Mouse (Mus musculus): ENCODE measurements at regions not wholly inside any gene's neighbourhood (a gene's known extent, or its start where the extent isn't known, plus 50 kb on each side); places are given as distances from the start of the nearest gene placed in this dataset.

DNA sequence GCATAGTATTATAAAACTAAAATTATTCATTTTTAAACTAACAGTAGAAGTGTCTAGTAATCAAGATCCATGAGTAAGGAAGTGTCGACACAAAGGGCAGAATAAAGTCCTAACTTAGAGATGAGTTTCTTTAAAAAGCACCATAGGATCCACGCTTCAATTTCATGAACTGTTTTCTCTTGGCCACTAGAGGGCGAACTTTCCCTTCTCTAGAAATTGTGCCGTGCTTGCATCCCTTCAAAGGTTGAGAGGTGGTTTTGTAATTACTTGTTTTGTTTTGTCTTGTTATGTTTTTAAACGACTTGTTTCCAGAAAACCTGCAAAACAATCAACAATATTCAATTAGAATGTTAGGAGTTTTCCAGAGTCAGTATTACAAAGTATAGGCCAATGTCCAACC lies 253.8 kb downstream of the Pax3 start:
- DNase-seq (ENCODE audit: extremely low read depth, insufficient read length, low spot score) = peak; percentile 9

DNA sequence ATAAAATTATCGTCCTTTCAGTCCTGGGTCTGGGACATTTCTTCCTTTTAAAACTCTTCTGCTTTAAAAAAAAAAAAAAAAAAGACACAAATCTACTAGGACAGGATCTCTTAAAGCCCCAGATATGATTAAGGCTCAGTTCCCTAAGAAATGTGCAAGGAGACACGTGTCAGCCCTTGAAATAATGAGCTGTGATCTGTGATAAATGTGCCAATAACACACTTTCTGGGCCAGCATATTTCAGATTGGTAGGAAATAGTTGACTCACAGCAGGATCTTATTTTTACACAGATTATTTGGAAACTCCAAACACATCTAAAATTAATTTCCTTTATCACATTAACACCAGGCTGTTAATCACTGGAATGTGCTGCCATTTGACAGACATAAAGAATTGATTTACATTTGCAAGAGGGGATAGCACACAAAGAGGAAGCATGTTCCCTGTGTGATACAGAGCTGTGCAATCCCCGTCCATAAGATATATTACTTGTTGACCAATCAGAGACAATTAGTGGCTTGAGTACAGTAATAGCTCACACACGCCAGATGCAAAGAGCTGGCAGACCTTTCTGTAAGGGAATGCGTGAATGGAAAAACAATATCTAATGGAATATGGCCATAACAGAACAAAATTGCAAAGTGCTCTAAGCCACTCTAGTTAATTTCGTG lies 263.7 kb downstream of the Pax3 start:
- DNase-seq (ENCODE audit: extremely low read depth, insufficient read length, low spot score) = no peak

DNA sequence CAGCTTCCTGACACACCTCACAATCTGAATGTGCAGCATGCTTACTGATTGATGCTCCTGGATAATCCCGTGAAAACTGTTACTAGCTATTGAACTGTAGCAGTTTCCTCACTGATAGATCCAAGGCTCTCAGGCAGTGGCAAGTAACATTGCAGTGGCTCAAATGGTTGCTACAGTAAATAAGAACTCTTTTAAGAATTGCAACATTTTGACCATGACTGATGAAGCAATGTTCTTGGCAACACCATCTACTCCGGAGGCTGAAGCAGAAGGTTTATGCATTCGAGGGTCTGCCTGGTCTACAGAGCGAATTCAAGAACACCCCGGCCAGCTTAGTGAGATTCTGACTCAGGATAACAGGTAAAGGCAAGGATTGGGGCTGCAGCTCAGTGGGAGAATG lies 264.7 kb downstream of the Pax3 start:
- DNase-seq (ENCODE audit: extremely low read depth, insufficient read length, low spot score) = no peak

DNA sequence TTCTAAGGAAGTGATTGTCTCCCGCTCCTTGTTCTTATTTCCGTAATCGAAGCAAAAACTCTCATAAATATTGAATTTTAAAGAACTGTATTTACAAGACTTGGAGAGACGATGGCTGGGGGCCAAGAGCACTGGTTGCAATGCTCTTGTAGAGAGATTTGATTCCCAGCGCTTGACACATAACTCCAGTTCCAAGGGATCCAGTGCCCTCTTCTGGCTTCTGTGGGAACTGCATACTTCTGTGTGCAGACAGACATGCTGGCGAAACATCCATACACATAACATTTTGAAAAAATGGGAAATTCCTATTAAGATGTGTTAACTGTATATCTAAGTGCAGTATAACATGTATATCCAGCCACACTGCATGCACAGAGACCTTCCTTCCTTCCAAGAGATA lies 266.3 kb downstream of the Pax3 start:
- DNase-seq (ENCODE audit: extremely low read depth, insufficient read length, low spot score) = no peak

GRCm38 (mm10) chr1:77929552-77929951 lies 267.4 kb downstream of the Pax3 start:
- no peak for DNase-seq (ENCODE audit: extremely low read depth, insufficient read length, low spot score)

DNA sequence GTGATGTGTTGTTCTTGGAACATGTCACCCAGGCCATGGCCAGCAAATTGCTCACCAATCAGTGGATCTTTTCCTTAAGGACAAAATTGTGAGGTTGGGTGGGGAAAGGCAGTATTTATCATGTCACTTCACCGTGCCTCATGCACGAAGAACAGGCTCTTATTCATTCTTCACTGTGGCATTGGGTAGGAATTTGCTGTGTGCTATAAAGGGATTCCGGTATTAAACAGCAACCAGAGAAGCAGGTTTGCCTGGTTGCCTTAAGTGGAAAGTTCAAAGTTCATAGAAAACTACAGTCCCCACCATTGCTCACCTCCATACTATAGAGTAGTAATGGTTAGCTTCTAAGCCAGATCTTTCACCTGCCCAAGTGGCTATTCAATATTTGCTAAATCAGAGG lies 270.8 kb downstream of the Pax3 start:
- no peak for DNase-seq (ENCODE audit: extremely low read depth, insufficient read length, low spot score)

GRCm38 (mm10) chr1:77896226-77896625 lies 300.7 kb downstream of the Pax3 start:
- DNase-seq (ENCODE audit: extremely low read depth, insufficient read length, low spot score) = no peak

- DNase-seq (ENCODE audit: extremely low read depth, insufficient read length, low spot score) = no peak
These were observed 317.9 kb downstream of the Pax3 start for GRCm38 (mm10) chr1:77879026-77879425.

GRCm38 (mm10) chr1:77870125-77870524 lies 326.8 kb downstream of the Pax3 start:
- no peak for DNase-seq (ENCODE audit: extremely low read depth, insufficient read length, low spot score)

DNA sequence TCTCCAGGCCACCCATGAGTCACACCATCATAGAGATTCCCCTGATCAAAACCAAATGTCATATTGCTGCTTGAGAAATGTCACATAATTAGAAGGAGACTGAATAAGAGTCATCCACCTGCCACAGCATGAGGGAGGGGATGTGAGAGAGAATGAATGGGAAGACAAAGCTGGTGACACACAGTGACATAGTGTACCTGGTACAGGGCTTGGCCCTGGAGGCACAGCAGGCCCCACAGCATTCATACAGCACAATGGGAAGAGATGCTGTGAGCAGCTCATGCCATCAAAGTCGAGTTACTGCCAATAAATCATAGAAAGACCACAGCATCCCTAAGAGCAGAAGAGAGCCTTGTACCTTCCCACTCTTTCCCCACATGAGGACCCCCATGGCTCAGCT lies 327.8 kb downstream of the Pax3 start:
- no peak for DNase-seq (ENCODE audit: extremely low read depth, insufficient read length, low spot score)

DNA sequence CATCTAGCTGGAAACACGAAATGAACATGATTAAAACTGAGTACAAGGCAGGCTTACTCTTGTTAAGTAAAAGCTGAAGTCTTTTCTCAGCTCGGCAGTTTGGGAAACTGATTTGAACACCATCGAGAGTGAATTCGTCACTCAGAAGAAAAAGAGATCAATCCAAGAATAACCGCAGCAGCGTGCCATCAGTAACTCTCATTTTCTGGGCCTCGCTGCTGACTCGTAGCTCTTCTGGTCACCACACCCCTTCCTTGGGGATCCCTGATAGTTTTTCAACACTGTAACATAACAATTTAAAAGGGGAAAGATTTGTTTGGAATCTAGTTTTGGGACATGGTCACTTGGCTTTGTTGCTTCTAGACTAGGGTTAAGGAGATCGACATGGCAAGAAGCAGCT lies 337.0 kb downstream of the Pax3 start:
- DNase-seq (ENCODE audit: extremely low read depth, insufficient read length, low spot score) = no peak

DNA sequence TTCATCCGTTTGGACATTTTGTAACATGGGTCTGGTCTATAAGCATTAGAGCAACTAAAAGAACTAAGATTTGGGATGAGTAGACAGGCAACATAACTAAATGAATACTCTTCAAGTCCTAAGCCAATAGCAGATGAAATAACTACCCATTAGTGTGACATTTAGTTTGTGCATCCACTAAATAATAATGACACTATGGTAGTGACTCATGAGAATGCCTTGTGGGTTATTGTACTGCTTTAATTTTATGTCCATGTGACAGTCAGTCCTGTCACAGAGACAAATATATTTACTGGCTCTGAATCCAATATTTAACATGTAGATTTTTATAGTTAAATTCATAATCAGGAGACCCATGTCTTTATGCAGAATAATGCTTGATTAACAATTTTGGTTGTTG lies 339.5 kb upstream of the Epha4 start:
- no peak for DNase-seq (ENCODE audit: extremely low read depth, insufficient read length, low spot score)

DNA sequence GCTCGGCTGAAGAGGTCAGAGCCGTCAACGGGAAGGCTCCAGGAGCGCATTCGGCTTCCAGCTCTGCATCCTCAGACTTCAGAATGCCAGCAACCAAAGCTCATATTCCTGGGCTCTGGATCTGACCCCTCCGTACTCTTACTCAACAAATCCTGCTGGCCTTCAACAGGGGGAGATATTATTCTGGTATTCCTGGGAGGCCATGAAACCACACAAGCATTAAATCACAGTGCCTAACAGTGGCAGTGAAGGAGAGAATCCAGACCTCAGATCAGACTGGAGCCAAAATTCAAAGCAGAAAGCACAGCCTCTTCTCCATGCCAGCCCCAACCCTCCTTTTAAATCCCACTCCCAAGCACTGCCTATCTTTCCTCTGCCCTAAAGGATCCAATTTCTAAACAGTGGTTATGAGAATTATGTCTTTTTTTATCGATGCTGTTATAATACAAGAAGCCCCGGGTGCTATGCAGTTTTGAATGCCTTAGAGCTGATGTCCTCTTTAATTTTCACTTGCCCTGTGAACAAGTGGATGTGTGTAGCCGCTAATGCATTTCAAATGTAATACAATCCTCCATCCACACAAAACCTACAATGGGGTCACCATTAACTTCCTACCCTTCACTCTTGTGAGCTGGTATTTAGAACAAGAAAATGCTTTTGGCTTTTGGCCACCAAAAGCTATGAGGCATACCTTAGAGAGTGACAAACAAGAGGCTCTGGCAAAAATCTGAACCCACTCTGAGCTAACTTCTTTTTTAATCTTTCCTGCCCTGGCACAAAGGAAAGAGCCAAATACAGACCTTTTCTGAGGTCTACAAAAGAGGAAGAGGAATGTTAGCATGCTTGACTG lies 333.1 kb upstream of the Epha4 start:
- peak; percentile 10 for DNase-seq (ENCODE audit: extremely low read depth, insufficient read length, low spot score)

DNA sequence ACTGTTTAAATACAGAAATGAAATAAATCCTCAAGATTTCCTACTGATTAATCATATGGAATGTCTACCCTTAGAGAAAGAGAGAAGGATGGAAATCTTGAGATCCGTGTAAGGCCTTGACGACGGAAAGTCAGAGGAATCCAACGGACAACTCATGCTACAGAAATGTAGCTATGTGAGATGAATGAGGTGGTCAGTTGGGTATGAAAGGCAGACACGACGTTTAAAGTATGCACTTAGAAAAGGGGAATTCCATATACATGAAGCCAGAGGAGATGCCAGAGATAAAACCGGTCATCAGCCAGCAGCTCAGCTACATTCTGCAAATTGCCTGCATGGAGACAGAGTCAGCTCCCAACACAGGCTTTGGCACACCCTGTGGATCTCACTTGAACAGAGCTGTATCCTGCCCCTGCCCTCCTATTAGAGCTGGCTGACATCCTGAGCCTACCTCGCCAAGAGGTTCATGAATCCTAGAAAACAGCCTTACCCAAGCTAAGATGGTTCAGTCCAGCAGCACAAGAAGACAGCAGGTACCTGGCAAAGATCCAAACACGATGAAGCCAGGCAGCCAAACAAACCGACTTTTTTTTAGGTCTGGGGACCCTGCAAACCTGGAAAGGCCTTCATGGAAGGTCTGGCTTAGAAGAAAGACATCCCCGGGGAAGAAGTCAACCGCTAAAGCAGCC lies 331.3 kb upstream of the Epha4 start:
- peak; percentile 13 for DNase-seq (ENCODE audit: extremely low read depth, insufficient read length, low spot score)

DNA sequence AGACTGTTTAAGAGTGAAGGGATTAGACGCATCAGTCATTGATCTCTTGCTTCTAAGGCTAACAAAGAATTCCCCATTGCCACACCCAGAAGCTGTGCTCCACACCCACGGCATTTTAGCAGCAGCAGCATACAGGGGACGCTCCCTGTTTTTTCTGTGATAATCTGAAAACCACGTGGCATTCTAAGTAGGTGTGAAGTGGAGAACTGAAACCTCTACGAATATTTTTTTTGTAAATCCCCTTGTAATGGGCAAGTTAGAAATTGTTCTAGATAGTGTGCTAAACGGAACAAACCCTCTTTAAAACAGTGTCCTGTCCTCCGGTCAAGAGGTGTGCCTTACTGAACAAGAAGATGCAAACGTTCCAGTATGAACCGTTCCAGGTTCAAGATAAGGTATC lies 325.8 kb upstream of the Epha4 start:
- DNase-seq (ENCODE audit: extremely low read depth, insufficient read length, low spot score) = no peak

DNA sequence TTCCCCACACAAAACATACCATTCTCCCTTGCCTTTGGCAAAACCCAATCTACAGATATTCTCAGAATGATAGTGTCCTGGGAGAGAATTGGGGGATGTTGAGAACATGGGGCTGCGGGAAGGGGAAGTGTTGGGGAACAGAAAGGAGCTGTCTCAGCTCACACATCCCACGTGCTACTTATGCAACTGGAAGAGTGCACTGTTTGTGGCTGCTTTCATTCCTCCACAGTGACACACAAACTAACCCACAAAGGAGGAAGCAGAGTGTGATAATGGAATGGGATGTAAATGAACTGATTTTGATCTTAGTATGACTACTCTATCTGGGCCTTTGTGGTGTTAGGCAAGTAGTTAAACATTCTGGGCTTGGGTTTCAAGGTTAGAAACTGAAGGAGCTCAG lies 317.3 kb upstream of the Epha4 start:
- DNase-seq (ENCODE audit: extremely low read depth, insufficient read length, low spot score) = no peak

- DNase-seq (ENCODE audit: extremely low read depth, insufficient read length, low spot score) = no peak
These were observed 310.0 kb upstream of the Epha4 start for GRCm38 (mm10) chr1:77824716-77825387.

DNA sequence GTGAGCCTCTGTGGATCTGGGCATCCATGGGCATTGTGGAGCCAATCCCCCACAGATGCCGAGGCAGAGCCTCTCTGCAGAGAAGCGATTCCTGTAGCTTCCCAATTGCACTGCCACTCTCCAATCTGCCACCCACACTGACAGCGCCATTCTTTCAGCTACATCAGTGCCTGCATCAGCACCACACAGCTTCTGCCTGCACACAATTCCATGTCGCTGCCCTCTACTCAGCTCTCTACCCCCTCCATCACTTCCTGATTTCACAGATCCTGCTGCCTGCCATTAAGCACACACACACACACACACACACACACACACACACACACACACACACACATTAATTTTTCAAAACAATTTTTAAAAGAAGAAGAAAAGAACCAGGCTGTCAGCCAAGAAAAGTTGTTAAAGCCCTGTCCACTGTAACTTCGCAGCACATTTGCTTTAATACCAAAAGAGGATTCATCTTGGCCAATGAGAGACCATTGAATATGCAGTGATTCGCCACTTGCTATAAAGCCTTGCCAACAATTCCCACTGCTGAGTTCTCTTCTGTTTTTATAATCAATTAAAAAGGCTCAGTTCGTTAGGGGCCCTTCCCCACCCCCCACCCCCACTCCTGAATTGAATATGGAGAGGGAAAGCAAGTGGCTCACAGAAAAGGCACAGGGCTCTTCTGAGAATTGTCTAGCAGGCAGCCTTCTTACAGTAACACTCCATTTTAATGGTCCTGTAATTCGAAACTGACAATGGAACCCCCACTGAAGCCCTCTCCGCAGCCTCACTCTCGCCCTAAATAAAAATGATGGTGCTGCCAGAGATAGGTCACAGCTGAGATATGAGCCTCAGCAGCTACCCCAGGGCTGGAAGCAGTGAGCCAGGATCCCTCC lies 309.2 kb upstream of the Epha4 start:
- DNase-seq (ENCODE audit: extremely low read depth, insufficient read length, low spot score) = no peak

- DNase-seq (ENCODE audit: extremely low read depth, insufficient read length, low spot score) = no peak
These were observed 305.2 kb upstream of the Epha4 start for GRCm38 (mm10) chr1:77820101-77820500.

DNA sequence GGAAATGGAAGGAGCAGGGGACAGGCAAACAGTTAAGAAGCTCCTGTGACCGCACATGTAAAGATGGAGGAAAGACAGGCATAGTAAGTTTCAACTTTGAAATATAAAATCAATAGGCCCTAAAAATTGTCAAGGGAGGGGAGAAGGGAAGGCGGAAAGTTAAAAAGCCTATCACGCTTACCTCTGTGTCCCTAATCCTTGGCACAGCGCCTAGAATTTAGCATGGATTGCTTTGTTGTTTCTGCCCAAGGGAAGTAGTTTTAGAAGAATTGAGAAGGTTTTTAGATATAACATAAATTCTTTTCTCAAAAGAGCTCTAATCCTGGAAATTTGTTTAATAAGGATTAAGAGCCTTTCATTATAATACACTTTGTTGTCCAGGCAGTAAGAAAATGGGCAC lies 300.6 kb upstream of the Epha4 start:
- DNase-seq (ENCODE audit: extremely low read depth, insufficient read length, low spot score) = no peak

All from 3134 (cell line).